Mouse (Mus musculus) cerebellum, adult 9-11 months (tissue): Measurements from ENCODE around the gene Ddit4.

ENCODE experiments used
- DNase-seq: peaks from one replicate; pipeline ENCODE4 v3.0.0; 2022

Ddit4 gene

DNA sequence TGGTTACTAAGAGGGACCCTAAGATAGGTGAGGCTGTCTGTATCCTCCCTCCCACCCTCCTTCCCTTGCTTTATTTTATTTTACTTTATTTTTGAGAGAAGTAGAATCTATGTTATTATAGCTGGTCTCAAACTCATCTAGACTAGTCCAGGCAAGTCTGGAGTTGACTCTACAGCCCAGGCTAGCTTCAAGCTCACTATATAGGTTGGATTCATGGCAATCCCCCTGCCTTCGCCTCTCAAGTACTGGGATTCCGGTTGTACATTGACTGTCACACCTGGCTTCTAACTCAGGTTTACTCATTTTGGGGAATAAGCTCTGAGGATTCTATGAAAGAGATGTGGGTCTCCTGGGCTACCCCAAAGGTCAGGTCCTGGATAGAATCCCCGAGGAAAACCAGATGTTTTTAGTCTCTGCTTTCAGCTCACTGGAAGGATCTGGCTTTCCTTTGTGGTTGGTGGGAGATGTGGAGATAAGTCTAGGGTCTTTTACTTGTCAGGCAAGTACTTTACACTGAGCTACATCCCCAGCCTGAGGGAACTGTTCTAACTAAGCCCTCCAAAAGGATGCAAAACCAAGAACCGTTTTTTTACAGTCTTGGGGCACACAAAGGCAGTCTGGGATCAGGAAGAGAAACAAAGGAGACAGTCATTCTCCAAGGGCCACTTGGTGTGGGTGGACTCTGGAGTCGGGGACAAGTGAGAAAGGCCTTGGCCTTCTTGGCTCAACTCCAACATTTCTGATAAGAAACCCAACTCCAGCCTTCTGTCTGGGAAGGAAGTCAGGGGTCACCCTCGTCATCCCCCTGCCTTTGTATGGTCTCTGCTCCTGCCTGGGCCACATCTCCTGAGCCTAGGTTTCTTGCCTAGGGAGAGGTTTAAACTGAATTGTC, 3.0 kb downstream of the Ddit4 start:
- no peak for DNase-seq

DNA sequence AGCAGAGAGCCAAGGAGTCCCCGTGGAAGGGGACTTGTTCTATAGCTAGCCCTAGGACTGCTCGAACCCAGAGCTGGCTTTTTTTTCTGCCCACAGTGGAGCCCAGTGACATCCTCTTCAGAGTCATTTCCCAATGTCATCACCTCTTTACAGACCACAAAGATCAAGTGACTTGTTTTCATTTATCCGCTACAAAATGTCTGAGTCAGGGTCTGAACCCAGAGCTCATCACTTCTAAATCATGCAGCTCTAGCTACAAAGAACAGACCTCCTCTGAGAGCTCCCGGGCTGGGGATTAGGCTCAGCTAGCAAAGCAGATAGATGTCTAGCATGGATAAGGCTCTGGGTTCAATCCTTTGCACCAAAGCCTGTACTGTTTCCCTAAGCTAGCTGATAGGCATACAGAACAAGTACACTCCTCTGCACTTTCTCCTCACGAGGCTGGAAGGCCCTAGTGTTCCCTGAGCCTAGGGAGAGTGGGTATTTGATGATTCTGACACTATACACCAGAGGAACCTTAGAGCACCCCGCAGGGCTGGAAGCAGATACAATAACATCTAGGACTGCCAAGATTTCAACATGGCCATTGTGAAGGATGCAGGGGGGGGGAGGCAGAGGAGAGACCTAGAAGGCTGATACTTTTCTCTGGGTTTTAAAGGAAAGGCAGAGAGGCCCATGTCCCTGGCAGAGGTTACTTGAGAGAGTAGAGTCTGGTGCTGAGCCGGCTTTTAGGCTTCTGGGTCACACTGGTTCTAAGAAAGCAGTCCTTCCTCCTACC, 4.1 kb downstream of the Ddit4 start:
- no peak for DNase-seq

DNA sequence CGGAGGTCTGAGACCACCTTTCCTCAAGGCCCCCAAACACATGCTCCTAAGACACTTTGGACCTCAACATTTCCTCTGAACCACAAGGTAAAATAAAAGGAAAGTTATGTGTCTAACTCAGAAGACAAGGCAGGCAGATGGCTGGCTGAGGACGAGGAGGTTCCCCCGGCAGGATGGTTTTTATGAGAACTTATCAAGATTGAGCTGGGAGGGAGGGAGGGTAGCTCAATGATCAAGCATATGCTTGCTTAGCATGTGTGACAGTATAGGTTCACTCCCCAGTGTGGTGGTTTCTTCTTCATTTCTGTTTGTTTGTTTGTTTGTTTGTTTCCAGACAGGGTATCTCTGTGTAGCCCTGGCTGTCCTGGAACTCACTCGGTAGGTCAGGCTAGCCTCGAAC, 5.3 kb downstream of the Ddit4 start:
- no peak for DNase-seq

DNA sequence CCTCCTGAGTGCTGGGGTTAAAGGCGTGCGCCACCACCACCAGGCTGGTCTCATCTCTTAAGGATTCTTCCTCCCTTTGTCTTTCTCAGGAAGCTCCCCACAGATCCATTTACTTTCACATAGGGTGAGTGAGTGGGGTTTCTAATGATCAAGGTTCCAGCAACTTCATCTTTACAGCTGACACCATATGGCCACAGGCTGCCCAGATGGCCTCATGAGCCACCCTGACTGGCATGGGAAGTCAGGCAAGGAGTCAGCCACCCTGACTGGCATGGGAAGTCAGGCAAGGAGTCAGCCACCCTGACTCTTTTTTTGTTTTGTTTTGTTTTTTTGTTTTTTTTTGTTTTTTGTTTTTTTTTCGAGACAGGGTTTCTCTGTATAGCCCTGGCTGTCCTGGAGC, 6.2 kb downstream of the Ddit4 start:
- DNase-seq = no peak

DNA sequence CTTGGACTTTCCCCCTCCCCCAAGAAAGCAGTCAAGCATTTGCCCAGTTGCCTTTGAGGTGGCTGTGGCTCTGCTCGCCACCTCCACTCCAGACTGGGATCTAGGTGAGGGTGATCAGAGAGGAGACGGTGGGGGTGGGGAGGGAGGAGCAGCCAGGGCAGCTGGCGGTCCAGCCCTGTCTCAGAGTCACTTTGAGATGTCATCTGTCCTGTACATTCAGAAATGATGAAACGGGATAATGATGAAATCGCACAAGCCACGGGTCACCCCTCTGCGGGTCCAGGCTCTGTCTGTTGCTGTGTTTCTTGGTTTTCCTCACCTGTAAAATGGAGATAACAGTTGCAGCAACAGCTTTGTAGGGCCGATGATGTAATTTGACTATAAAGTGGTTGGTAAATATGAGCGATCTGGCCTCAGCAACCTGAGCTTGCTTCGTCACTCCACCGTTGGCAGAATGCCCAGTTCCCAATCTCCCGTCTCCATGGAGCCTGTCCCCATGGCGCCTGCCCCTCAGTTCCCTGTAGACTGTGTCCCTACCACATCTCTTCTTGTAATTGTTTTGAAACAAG, 8.1 kb downstream of the Ddit4 start:
- DNase-seq = peak; percentile 80

DNA sequence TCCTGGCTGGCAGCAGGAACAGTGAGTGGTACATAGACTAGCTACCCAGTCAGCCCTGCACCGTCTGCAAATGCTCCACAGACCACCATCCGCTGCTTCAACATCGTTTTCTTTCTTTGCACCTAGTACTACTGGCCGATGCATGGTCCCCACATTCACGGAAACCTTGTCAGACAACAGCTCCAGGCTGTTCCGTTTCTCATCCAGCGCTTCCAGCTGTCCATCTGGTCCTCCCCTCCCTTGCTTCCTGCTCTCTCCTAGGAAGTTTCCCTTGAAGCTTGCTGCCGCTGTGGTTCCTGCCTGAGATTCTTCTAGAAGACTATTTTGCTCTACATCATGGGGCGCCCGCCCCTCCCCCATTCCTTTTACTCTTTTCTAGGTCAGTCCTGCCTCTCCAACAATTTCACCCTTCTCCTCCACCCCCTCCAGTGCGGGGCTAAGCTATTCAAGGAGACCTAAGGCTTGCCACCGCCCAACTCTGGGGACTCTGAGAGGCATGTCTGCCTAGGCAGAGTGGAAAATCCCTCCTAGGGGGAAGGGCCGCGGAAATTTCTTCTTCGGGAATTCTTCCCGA, 8.7 kb downstream of the Ddit4 start:
- DNase-seq = peak; percentile 85

DNA sequence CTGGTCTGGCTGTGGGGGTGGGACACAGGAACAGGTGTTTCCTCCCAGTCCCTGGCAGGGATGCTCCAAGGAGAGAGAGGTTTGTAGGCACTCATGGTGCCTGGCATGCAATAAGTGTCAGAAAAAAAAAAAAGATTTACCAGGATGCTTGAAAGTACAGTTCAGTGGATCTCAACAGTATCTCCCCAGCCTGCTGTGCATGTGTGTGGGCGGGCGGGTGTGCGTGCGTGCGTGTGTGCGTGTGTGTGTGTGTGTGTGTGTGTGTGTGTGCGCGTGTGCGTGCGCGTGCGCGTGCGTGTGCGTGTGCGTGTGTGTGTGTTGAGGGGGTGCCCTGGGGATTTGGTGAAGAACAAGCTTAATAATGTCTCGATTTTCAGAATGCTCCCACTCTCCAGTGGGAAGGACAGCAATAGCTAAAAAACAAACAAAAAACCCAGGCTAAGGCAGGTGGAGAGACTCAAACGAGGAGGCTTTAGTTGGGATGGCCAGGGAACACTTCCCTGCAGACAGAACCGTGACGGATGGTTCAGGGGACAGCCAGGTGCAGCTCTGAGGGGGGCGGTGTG, 9.3 kb downstream of the Ddit4 start:
- DNase-seq = peak; percentile 83

DNA sequence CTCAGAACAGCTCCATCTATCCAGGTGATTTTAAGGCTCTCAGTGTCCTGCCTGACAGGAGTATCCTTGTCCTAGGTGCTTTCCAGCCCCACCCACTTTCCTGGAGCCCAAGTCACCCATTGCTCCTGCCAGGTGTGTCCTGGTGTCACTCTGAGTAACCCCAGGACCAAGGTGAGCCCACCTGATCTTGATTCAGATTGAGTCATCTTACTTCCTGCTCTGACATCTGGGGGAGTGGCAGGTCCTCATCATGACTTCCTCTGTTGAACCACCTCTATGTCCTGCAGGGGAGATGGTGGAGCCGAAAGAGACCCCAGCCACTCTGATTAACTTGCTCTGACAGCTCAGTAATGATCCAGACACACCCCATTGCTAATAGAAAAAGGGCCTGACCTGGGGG, 12.6 kb downstream of the Ddit4 start:
- peak; percentile 12 for DNase-seq

DNA sequence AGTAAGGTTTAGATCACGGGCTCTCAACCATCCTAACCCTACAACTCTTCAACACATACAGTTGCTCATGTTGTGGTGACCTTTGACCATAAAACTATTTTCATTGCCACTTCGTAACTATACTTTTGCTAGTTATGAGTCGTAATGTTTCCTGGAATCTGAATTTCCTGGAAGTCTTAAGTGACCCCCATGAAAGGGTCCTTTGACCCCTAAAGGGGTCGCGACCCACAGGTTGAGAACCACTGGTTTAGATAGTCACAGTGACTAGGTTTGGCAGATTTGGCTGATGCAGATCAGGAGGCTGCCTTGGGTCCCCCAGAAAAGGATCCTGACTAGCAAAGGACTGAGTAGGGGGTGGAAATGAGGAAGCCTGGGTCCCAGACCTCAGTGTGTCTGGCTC, 13.0 kb downstream of the Ddit4 start:
- DNase-seq = no peak

DNA sequence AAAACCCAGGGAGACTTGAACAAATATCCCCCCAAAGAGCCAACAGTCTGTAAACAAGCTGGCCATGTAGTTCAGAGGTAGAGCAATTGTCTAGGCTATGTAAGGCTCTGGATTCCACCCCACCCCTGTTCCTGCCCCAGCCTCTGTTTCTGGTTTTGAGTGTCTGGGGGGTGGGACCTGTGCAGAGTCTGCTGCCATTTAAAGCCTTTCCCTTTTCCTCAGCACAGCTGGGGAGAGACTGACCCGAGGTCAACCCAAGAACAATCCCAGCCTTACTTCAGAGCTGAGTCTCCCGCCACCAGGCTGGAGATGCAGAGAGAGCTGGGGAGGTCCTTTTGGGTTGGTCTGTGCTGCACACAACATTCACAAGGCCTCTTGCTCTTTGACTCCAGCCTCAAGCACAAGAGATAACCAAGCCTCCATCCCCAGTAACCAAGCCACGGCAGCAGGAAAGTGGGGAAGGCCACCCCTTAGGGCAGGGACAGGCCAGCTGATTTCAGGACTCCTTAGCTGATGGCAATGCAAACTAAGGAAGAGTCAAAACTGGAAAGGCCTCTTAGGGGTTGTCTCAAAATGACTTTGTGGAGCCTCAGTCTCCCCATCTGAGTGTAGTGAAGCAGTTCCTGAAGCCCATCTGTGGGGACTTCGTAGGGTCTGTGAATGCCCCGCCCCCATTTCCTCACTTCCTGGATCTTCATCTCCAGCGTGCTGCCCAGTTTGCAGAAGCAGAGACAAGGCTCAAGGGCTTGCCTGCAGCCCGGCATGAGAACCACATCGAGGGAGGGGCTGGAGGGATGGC, 15.4 kb downstream of the Ddit4 start:
- no peak for DNase-seq

DNA sequence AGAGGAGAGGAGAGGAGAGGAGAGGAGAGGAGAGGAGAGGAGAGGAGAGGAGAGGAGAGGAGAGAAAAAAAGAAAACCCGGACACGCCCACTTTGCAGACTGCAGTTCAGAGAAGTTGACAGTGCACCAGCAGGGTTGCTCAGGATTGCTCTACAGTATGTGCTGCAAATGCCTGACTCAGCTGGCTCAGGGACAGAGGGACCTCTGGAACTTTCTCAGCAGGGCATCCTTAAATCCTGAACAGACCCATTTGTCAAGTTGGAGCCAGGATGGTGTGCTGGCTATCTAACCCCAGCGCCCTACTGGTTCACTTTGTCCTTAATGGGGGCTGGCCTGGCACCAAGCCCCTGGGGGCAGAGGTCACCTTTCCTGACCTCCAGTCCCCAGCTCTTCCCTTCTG, 17.6 kb downstream of the Ddit4 start:
- DNase-seq = no peak

DNA sequence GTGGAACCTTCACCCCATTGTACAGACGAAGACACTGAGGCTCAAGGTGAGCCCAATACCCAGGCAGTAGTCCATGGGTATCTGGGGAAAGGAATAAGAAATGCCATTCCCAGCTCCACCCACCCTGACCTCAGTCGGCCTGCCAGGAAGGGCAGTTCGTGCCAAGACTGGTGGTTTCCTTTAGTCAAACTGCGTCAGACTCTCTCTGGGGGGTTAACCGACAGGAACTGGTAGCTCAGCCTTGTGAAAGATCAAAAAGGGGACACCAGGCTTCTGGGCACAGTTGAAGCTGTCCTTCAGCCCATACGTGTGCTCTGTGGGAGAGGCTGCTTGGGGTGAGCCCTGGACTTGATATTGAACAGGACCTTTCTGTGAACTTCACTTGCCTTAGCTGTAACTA, 19.1 kb downstream of the Ddit4 start:
- DNase-seq = no peak

DNA sequence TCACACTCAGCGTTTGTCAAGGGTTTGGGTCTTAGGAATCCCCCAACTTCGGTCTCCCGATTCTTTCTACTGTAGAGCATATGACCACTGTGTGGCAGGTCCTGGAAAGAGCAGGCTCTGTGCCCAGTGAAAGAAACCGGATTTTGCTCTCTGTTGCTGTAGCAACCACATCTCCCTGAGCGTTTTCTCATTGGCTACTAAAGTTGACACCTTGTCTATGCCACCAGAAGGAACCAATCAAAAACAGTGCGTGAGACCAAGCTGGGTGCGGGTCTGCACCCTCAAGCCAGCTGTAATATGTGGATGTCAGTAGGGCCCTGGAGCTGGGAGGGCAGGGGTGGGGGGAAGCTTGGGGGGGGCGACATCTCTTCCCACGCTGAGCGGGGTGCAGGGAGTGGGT, 20.6 kb downstream of the Ddit4 start:
- DNase-seq = no peak

DNA sequence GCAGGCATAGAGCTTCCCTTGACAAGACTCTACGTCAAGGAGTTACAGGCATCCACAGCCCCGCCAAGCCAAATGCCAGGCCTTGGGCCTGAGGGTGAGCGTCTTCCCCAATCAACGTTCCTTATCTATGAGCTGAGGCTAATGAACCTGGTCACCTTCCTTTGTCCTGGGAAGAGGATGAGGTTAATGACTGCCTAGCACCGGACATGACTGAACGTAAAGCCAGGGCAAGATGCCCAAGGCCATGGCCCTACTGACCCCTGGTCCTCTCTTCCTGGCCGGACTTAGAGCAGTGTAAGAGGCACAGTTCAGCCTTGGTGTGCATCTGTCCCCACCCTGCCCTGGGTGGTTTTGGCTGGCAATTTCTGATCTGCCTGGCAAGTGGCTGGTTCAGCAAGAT, 22.4 kb downstream of the Ddit4 start:
- no peak for DNase-seq

DNA sequence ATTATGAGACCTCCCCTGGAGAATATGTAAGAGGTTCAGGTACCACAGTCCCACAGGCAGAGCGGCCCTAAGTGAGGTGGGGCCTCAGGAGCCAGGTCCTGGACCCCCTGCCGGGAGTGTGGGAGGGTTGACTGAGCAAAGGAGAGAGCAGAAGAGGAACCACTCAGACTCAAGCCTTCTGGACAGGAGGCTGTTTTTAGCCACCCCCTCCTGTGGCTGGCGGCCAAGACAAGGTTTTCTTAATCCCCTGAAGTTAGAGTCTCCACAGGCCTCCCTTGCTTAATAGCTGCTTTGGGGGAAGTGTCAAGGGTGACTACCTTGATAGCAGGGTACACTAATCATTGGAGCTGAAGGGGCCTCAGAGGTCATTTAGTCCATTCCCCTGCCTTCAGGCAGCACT, 27.3 kb downstream of the Ddit4 start:
- peak; percentile 40 for DNase-seq

DNA sequence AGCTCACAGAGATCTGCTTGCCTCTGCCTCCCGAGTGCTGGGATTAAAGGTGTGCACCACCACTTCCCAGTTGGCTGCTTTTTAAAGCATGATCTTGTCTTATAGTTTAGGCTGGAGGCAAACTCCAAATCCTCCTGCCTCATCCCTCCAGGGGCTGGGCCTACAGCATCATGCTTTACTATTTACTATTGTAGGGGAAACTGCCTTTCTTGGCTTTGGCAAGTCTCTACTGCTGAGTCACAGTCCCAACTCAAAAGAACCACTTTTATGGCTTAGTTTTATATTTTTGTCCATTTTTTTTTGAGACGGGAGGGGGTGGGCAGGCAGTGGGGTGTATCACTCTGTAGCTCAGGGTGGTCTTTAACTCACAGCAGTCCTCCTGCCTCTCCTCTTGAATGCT, 28.1 kb downstream of the Ddit4 start:
- DNase-seq = no peak

DNA sequence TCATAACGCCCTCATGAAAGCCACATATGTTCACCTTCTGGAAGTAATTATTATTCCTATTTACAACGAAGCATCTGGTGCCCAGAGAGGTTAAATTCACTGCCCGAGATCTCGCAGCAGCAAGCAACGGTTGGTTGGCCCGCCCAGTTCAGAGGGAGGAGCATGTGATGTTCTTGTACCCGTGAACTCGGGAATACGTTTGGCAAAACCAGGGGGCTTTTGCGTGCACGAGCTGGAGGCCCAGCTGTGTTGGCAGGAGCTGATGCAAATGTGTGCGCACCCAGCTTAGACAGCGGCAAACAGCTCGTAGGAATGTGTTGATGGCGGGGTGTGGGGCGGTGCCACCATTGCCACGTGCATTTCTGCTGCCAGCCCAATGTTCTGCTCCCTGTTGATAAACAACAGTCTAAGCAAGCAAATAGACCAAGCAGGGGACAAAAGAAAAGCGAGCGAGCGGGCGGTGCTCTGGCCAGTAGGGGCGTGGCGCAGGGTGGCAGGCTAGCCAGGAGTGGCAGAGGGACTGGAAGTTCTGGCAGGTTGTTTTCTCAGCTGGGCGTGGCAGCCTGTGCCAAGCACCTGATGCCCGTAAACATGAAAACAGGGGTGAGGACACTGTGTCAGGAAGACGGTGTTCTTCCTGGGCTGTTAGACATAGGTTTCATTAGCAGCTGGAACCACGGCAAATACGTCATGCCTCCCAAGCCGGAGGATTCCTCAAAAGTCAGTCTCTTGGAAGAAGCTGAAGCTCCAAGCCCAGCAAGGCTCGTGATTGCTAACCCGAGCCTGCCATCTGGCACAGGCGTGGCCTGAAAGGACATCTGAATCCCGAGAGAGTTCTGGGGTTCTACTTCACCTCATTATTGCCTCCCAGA, 30.6 kb downstream of the Ddit4 start:
- peak; percentile 76 for DNase-seq

DNA sequence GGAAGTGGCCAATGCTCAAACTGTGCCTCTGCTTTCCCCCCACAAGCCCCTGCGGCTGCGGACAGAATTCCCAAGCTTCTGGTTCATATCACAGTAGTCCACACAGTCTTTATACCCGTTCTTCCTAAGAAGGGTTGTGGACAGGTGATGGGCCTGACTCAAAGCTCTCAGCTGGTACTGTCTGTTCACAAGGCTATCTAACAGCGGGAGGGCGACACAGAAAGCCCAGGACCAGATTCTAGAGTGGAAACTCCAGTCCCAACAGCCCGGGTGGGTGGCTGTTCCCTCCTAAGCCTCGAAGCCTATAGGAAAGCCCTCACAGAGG, 31.2 kb downstream of the Ddit4 start:
- DNase-seq = no peak

DNA sequence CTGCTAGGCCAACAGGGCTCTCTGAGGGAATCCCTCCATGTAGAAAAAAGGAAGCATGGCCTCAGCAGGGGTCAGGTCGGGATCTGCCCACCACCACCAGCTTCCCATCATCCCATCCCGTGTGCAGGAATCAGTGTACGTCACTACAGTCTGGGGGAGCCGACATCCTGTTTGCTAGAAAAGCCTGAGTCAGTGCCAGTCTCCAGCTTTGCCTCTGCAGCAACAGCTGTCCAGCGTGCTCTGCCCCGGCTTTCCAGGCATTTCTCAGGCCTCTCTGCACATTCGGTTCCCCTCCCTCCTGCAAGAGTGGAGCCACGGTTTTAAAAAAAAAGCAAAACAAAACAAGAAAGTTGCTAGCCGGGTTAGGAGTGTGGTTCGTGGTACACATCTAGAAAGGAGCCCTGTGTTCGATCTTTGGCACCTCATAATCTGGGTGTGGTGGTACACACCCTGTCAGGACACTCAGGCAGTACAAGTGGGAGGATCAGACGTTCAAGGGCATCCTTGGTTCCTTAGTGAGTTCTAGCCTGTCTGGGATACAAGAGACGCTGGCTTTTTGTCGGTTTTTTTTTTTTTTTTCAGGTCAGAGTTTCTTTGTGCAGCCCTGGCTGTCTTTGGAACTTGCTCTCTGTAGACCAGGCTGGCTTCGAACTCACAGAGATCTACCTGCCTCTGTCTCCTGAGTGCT, 32.0 kb downstream of the Ddit4 start:
- no peak for DNase-seq

DNA sequence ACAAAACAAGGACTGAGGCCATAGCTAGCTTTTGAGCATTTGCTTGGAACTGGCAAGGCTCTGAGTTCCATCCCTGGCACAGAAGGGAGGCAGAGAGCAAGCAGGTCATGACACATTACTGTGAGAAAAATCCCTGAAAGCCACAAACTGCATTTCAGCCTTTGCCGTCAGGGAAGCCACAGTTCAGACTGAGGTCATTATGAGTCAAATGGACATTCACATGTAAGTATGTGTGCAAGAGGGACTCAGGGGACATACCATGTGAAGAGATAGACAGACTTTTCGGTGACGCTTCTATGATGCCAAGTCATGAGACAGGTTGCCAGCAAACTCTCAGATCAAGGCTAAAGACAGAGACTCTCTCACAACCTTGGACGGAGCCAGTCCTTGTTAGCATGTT, 33.5 kb downstream of the Ddit4 start:
- no peak for DNase-seq

DNA sequence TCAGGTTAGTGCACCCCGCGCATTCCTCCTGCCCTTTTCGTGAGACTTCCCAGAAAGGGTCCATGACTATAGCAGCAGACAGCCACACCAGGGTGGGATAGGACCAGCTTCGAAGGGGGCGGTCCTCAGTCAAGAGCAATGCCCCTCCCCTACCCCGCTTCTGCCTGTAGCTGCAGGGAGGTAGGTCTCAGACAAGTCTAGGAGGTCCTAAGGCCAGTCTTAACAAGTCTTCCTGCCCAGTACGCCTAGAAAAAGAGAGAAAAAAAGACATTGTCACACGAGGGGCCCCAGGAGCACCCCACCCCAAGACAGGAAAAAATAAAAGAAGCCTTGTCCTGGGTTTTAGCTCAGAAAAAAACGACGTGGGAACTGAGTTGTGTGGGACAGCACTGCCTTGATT, 35.0 kb downstream of the Ddit4 start:
- no peak for DNase-seq
